Mouse (Mus musculus) embryonic facial prominence, embryonic 11.5 days (tissue): Measurements from ENCODE around the gene Gabarapl2. TPM values are rescaled to one million over a fixed set of nuclear protein-coding genes. Genes with fewer than 3 reads are reported as not detected.

ENCODE experiments used
- polyA plus RNA-seq: library from polyadenylated mRNA; unstranded; fragments of >200 nt; fragmentation: Nextera tagmentation; extraction: Ambion mirVana; gene quantifications from 2 replicates; pipeline ENCODE4 v1.2.1, GENCODE M21; 2014

Gabarapl2 gene
- polyA plus RNA-seq, 1 experiment from 2014 or later: 222 TPM

Other genes starting within 250 kb of the Gabarapl2 start
- gene Ctrb1, start 249.7 kb upstream of the Gabarapl2 start, polyA plus RNA-seq: not detected in 2 replicates
- gene Bcar1, start 196.9 kb upstream of the Gabarapl2 start, polyA plus RNA-seq: 30.9 and 36.5 TPM in 2 replicates
- gene Cfdp1, start 86.4 kb upstream of the Gabarapl2 start, polyA plus RNA-seq: 262 and 278 TPM in 2 replicates
- gene Tmem170, start 64.0 kb upstream of the Gabarapl2 start, polyA plus RNA-seq: 7.7 and 8.2 TPM in 2 replicates
- gene Chst5, start 30.3 kb upstream of the Gabarapl2 start, polyA plus RNA-seq: 1.1 and 2.2 TPM in 2 replicates
- gene Tmem231, start 6.8 kb upstream of the Gabarapl2 start, polyA plus RNA-seq: 18.6 and 20.0 TPM in 2 replicates
- 8.7 and 10.7 TPM in 2 replicates for gene Adat1, start 51.6 kb downstream of the Gabarapl2 start, polyA plus RNA-seq
- 284 and 309 TPM in 2 replicates for gene Kars, start 70.6 kb downstream of the Gabarapl2 start, polyA plus RNA-seq
- 21.3 and 23.9 TPM in 2 replicates for gene Terf2ip, start 70.7 kb downstream of the Gabarapl2 start, polyA plus RNA-seq
- 0.31 and 0.67 TPM in 2 replicates for gene Gm6793, start 74.3 kb downstream of the Gabarapl2 start, polyA plus RNA-seq